Mouse (Mus musculus) kidney, adult 2 months (tissue): ENCODE results near the gene Rilpl1. TPM values are rescaled to one million over a fixed set of nuclear protein-coding genes. Genes with fewer than 3 reads are reported as not detected.
"Not testable (repeated sequence)": the region's sequence is repeated elsewhere in the genome, so short reads cannot be mapped to it uniquely, and the experiment has no call there.

Experiments used
- DNase-seq: peaks from one replicate; pipeline ENCODE4 v3.0.0; 2021
- H3K27ac ChIP-seq: fragments of 200-500 bp; 2 replicates; pipeline ENCODE4 v1.5.1; 2012; ENCODE audit warnings: low read depth, low read length, control low read depth, inconsistent platforms; ENCODE audit not compliant: insufficient read depth
- H3K27me3 ChIP-seq: fragments of 200-500 bp; replicated peaks from 2 replicates; pipeline ENCODE4 v1.6.1; 2012; ENCODE audit warnings: mild to moderate bottlenecking, moderate library complexity, low read length, inconsistent platforms; ENCODE audit not compliant: control insufficient read depth, insufficient read depth
- H3K36me3 ChIP-seq: fragments of 200-500 bp; 2 replicates; pipeline ENCODE4 v1.6.1; 2012; ENCODE audit warnings: mild to moderate bottlenecking, moderate library complexity, low read length, inconsistent platforms; ENCODE audit not compliant: control insufficient read depth, insufficient read depth
- H3K4me1 ChIP-seq: fragments of 200-500 bp; 2 replicates; pipeline ENCODE4 v1.6.1; 2011; ENCODE audit warnings: low read length; ENCODE audit not compliant: control insufficient read depth, insufficient read depth
- H3K4me3 ChIP-seq: fragments of 200-500 bp; 2 replicates; pipeline ENCODE4 v1.5.1; 2011; ENCODE audit warnings: mild to moderate bottlenecking, low read depth, low read length, control low read depth; ENCODE audit not compliant: insufficient read depth
- CTCF ChIP-seq: fragments of 200-500 bp; conservative IDR thresholded peaks from 2 replicates; pipeline ENCODE4 v1.5.1; 2011; ENCODE audit warnings: low read depth, mild to moderate bottlenecking, control low read depth, low read length, moderate library complexity, mixed read lengths; ENCODE audit not compliant: insufficient read depth, insufficient read length
- POLR2A ChIP-seq: fragments of 200-500 bp; IDR thresholded peaks from one replicate; pipeline ENCODE4 v1.6.1; 2011; ENCODE audit warnings: low read depth, low read length, control low read depth
- WGBS: fragments of 180-500 bp; shearing (Covaris S2); methylation state at CpG from one replicate; pipeline ENCODE4 v1.1.7; 2018; 5-methylcytosine and 5-hydroxymethylcytosine counted together
- polyA plus RNA-seq: library from polyadenylated mRNA; depleted of rRNA; stranded (reverse); fragments of >200 nt; gene quantifications from 2 replicates; pipeline ENCODE4 v1.2.3, GENCODE M21; 2012

Rilpl1 gene
- polyA plus RNA-seq, 1 experiment, result 12.5 TPM

- Histone ChIP-seq H3K4me1 (peaks cover 3% of the 10 kb centered on the region; the same call in 1 of the 2 replicates), H3K36me3 (peaks cover 3% of the 10 kb centered on the region), H3K27ac (peak within 1 kb of the TSS; percentile 66), H3K4me3 (peak within 1 kb of the TSS; percentile 68), H3K27me3 (no peaks in the 10 kb centered on the region)
- TF ChIP-seq CTCF (peak; percentile 30; the same call in 1 of the 2 replicates), POLR2A (peak; percentile 65)
- under 1% methylated on average over 66 of the region's 66 CpGs for WGBS
- peak; percentile 94 for DNase-seq
Measured at GRCm38 (mm10) chr5:124552558-124553307, 21.5 kb upstream of the Rilpl1 start, which contains the start of gene Ddx55. Ddx55 (plus strand) TSS chr5:124552864.

GRCm38 (mm10) chr5:124552094-124552472 is 20.9 kb upstream of the Rilpl1 start:
- H3K4me3 ChIP-seq, result peak overlapping the region; percentile 68
- H3K36me3 ChIP-seq, result peaks cover 3% of the 10 kb centered on the region
- no peaks in the 10 kb centered on the region for H3K27me3 ChIP-seq
- no peak for TF ChIP-seq POLR2A
- no peak for TF ChIP-seq CTCF
- peaks cover 3% of the 10 kb centered on the region; the same call in 1 of the 2 replicates for H3K4me1 ChIP-seq
- no peak for DNase-seq
- WGBS, result 3% methylated on average over 9 of the region's 9 CpGs
- H3K27ac ChIP-seq, result peak overlapping the region; percentile 65

GRCm38 (mm10) chr5:124551349-124552093 is 20.3 kb upstream of the Rilpl1 start:
- WGBS, result 35% methylated on average over 5 of the region's 5 CpGs
- 0 out of 2 replicates have a peak overlapping the region, but pooled peaks have one; percentile 9 for H3K4me3 ChIP-seq
- H3K27ac ChIP-seq, H3K27me3 ChIP-seq, DNase-seq, H3K36me3 ChIP-seq, H3K4me1 ChIP-seq: not testable (repeated sequence)

GRCm38 (mm10) chr5:124550737-124551136 is 19.5 kb upstream of the Rilpl1 start:
- not testable (repeated sequence) for H3K4me3 ChIP-seq, H3K4me1 ChIP-seq, H3K36me3 ChIP-seq, DNase-seq, H3K27me3 ChIP-seq, H3K27ac ChIP-seq
- WGBS, result 79% methylated on average over 4 of the region's 4 CpGs

GRCm38 (mm10) chr5:124541602-124541973 is 10.4 kb upstream of the Rilpl1 start:
- 4% methylated on average over 8 of the region's 8 CpGs for WGBS
- H3K36me3 ChIP-seq, result peaks cover 4% of the 10 kb centered on the region; the same call in 1 of the 2 replicates
- no peaks in the 10 kb centered on the region for H3K27me3 ChIP-seq
- H3K27ac ChIP-seq, result peak overlapping the region; percentile 27
- no peak for DNase-seq
- TF ChIP-seq CTCF (no peak), POLR2A (no peak)
- peak overlapping the region; percentile 66 for H3K4me3 ChIP-seq
- H3K4me1 ChIP-seq, result peaks cover 5% of the 10 kb centered on the region; the same call in 1 of the 2 replicates

- no peaks in the 10 kb centered on the region for H3K27me3 ChIP-seq
- H3K4me3 ChIP-seq, result peak overlapping the region; percentile 66
- under 1% methylated on average over 80 of the region's 89 CpGs for WGBS
- H3K4me1 ChIP-seq, result peaks cover 5% of the 10 kb centered on the region; the same call in 1 of the 2 replicates
- DNase-seq, result peak; percentile 86
- TF ChIP-seq POLR2A (no peak), CTCF (no peak)
- peaks cover 2% of the 10 kb centered on the region; the same call in 1 of the 2 replicates for H3K36me3 ChIP-seq
- peak overlapping the region; percentile 27 for H3K27ac ChIP-seq
Measured at GRCm38 (mm10) chr5:124540905-124541601, 9.9 kb upstream of the Rilpl1 start.

GRCm38 (mm10) chr5:124540383-124540786 is 9.2 kb upstream of the Rilpl1 start, which contains the start of gene Tmed2:
Tmed2 (plus strand) TSS chr5:124540695.
- Histone ChIP-seq H3K27me3 (no peaks in the 10 kb centered on the region), H3K27ac (peak within 1 kb of the TSS; percentile 47), H3K36me3 (peaks cover 2% of the 10 kb centered on the region; the same call in 1 of the 2 replicates), H3K4me1 (peaks cover 5% of the 10 kb centered on the region; the same call in 1 of the 2 replicates), H3K4me3 (peak within 1 kb of the TSS; percentile 66)
- TF ChIP-seq CTCF, result no peak
- TF ChIP-seq POLR2A, result no peak
- under 1% methylated on average over 35 of the region's 35 CpGs for WGBS
- DNase-seq, result peak; percentile 98
